Mouse (Mus musculus): ENCODE results near the gene Cd79a.

Cd79a gene

GRCm38 (mm10) chr7:24897224-24897623 lies at the start of gene Cd79a:
Cd79a (plus strand) TSS chr7:24897381.
- no peak for DNase-seq (ENCODE audit: low spot score in 2 of 2)

- DNase-seq (ENCODE audit: low spot score in 2 of 2), result peak; percentile 35 to 47
These were observed 47.0 kb upstream of the Cd79a start for GRCm38 (mm10) chr7:24850162-24850561.

GRCm38 (mm10) chr7:24850899-24851303 lies 46.3 kb upstream of the Cd79a start:
- DNase-seq (ENCODE audit: low spot score in 2 of 2), result no peak

GRCm38 (mm10) chr7:24851596-24852325 lies 45.4 kb upstream of the Cd79a start:
- DNase-seq (ENCODE audit: low spot score in 2 of 2), result no peak

- DNase-seq (ENCODE audit: low spot score in 2 of 2), result no peak
These were observed 44.5 kb upstream of the Cd79a start for GRCm38 (mm10) chr7:24852557-24853232.

GRCm38 (mm10) chr7:24853233-24853563 lies 44.0 kb upstream of the Cd79a start:
- DNase-seq (ENCODE audit: low spot score in 2 of 2), result no peak

- DNase-seq (ENCODE audit: low spot score in 2 of 2), result no peak
These were observed 43.5 kb upstream of the Cd79a start for GRCm38 (mm10) chr7:24853695-24854094.

GRCm38 (mm10) chr7:24856460-24857120 lies 40.6 kb upstream of the Cd79a start:
- DNase-seq (ENCODE audit: low spot score in 2 of 2), result no peak

- DNase-seq (ENCODE audit: low spot score in 2 of 2), result no peak
These were observed 37.9 kb upstream of the Cd79a start for GRCm38 (mm10) chr7:24859234-24859633.

GRCm38 (mm10) chr7:24861913-24862312 lies 35.3 kb upstream of the Cd79a start, which contains the start of gene Gm9844:
Gm9844 (plus strand) TSS chr7:24862213.
- DNase-seq (ENCODE audit: low spot score in 2 of 2), result no peak

GRCm38 (mm10) chr7:24862853-24863252 lies 34.3 kb upstream of the Cd79a start:
- no peak for DNase-seq (ENCODE audit: low spot score in 2 of 2)

GRCm38 (mm10) chr7:24864156-24864555 lies 33.0 kb upstream of the Cd79a start:
- no peak for DNase-seq (ENCODE audit: low spot score in 2 of 2)

GRCm38 (mm10) chr7:24869080-24869479 lies 28.1 kb upstream of the Cd79a start:
- no peak for DNase-seq (ENCODE audit: low spot score in 2 of 2)

GRCm38 (mm10) chr7:24869532-24870165 lies 27.5 kb upstream of the Cd79a start, which contains the start of the genes Lypd4 and Dmrtc2:
Lypd4 (minus strand) TSS chr7:24869941.
Dmrtc2 (plus strand) TSS chr7:24870057.
- no peak for DNase-seq (ENCODE audit: low spot score in 2 of 2)

GRCm38 (mm10) chr7:24877588-24877987 lies 19.6 kb upstream of the Cd79a start:
- no peak for DNase-seq (ENCODE audit: low spot score in 2 of 2)

- DNase-seq (ENCODE audit: low spot score in 2 of 2), result no peak
These were observed 17.6 kb upstream of the Cd79a start for GRCm38 (mm10) chr7:24879620-24880019.

GRCm38 (mm10) chr7:24882416-24883199 lies 14.6 kb upstream of the Cd79a start:
- DNase-seq (ENCODE audit: low spot score in 2 of 2), result no peak

GRCm38 (mm10) chr7:24883896-24884692 lies 13.1 kb upstream of the Cd79a start, which contains the start of gene Rps19:
Rps19 (plus strand) TSS chr7:24884371.
- DNase-seq (ENCODE audit: low spot score in 2 of 2), result peak; percentile 99

- peak in 1 of 2 experiments; percentile 72 for DNase-seq (ENCODE audit: low spot score in 2 of 2)
These were observed 12.4 kb upstream of the Cd79a start for GRCm38 (mm10) chr7:24884693-24885291.

Data from right cerebral cortex, postnatal 10 days (tissue).